Mouse (Mus musculus): Measurements from ENCODE around the gene Rpl10a. TPM values are rescaled to one million over a fixed set of nuclear protein-coding genes. Genes with fewer than 3 reads are reported as not detected.

Rpl10a gene
- polyA plus RNA-seq, 1 experiment = 808 TPM

DNA sequence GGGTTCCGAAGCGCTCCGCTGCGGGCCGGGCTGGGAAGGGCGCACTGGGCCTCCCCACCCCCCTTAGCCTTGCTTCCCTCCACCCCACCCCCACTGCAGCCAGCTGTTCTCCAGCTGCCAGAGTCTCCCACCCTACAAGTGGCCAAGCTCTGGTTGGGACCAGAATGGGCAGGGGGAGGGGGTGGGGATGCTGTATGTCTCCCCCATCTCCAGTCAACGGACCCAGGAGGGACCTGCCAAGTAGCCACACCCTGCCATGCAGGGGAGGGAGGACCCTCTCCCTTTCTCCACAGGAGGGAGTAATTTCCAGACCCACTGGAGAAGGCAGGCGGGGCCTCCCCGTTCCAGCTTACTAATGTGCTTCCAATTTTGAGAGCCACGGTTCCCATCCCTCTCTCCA, 17.6 kb downstream of the Rpl10a start:
- Histone ChIP-seq H3K4me1 (ENCODE audit: control insufficient read depth, insufficient read depth, low read length) (no peaks in the 10 kb centered on the region), H3K27me3 (ENCODE audit: control insufficient read depth, insufficient read depth, low read length) (peaks cover 4% of the 10 kb centered on the region; the same call in 1 of the 2 replicates), H3K27ac (ENCODE audit: insufficient read depth, low read length) (no peak overlapping the region), H3K4me3 (replicated peaks; ENCODE audit: insufficient read depth, low read depth, low read length) (no peak overlapping the region)
- DNase-seq = no peak
- WGBS = 21% methylated on average over 10 of the region's 10 CpGs
- TF ChIP-seq CTCF (IDR thresholded peaks at IDR 0.05; ENCODE audit: borderline replicate concordance, insufficient read depth, low read depth, low read length) (no peak), POLR2A (IDR thresholded peaks at IDR 0.05; ENCODE audit: borderline replicate concordance, insufficient read depth, low read length) (no peak)

- H3K4me1 ChIP-seq (ENCODE audit: control insufficient read depth, insufficient read depth, low read length) = no peaks in the 10 kb centered on the region
- H3K4me3 ChIP-seq (replicated peaks; ENCODE audit: insufficient read depth, low read depth, low read length) = no peak overlapping the region
- no peak for DNase-seq
- 77% methylated on average over 10 of the region's 10 CpGs for WGBS
- peaks cover 7% of the 10 kb centered on the region; the same call in 1 of the 2 replicates for H3K27me3 ChIP-seq (ENCODE audit: control insufficient read depth, insufficient read depth, low read length)
- H3K27ac ChIP-seq (ENCODE audit: insufficient read depth, low read length) = no peak overlapping the region
- TF ChIP-seq POLR2A (IDR thresholded peaks at IDR 0.05; ENCODE audit: borderline replicate concordance, insufficient read depth, low read length) = no peak
Observed at GRCm38 (mm10) chr17:28347327-28347726, 19.1 kb downstream of the Rpl10a start.

DNA sequence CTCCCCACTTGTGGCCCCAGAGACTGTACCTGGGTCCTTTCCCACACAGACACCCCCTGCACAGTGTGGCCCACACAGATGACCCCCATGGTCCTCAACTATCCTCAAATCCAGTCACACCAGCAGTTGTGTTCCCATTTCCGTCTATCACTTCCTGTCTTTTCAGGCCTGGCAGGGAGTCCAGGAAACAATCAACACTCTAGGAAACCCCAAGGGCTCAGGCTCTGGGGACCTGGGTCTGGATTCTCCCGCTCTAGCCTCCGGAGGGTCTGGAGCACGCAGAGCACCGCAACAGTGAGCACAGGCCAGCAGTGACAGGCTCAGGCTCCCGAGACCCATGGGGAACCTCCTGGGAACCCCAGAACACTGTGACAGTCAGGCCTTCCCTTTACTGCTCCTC, 19.9 kb downstream of the Rpl10a start:
- WGBS = 65% methylated on average over 6 of the region's 6 CpGs

DNA sequence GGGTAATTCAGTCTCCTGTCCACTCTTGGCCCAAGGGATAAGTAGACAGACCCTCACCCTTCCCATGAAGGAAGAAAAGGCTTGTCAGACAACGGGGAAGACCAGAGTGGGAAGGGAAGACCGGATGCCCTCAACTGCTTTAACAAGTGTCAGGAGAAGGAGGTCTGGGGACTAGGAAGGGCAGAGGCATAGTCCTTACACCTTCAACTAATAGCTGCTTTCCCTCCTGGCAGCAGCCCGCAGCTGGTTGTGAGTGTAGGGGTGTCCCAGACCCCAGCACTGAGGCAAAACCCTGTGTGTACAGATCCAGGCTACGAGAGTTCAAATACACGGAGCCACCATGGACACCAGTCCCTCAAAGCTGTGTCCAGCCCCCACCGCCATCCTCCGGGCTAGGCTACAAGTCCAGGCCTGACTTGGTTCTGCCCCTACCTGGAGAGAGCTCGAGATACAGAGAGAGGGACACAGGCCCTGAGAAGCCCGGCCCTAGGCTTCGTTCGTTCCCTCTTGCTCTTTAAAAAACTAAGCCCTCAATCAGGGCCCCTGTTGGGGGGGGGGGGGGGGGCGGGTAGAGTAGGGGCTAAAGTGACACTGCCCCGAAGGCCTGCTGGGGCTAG, 21.1 kb downstream of the Rpl10a start:
- 42% methylated on average over 13 of the region's 13 CpGs for WGBS
- no peak for TF ChIP-seq CTCF (IDR thresholded peaks at IDR 0.05; ENCODE audit: borderline replicate concordance, insufficient read depth, low read depth, low read length)
- no peak for TF ChIP-seq POLR2A (IDR thresholded peaks at IDR 0.05; ENCODE audit: borderline replicate concordance, insufficient read depth, low read length)
- DNase-seq = no peak
- Histone ChIP-seq H3K27me3 (ENCODE audit: control insufficient read depth, insufficient read depth, low read length) (peaks cover 7% of the 10 kb centered on the region; the same call in 1 of the 2 replicates), H3K4me1 (ENCODE audit: control insufficient read depth, insufficient read depth, low read length) (no peaks in the 10 kb centered on the region), H3K27ac (ENCODE audit: insufficient read depth, low read length) (no peak overlapping the region), H3K4me3 (replicated peaks; ENCODE audit: insufficient read depth, low read depth, low read length) (peak overlapping the region; percentile 5)

More for the DNA sequence above, 19.9 kb downstream of the Rpl10a start:
- TF ChIP-seq POLR2A (IDR thresholded peaks at IDR 0.05; ENCODE audit: borderline replicate concordance, insufficient read depth, low read length) = no peak
- no peak for TF ChIP-seq CTCF (IDR thresholded peaks at IDR 0.05; ENCODE audit: borderline replicate concordance, insufficient read depth, low read depth, low read length)
- Histone ChIP-seq H3K27me3 (ENCODE audit: control insufficient read depth, insufficient read depth, low read length) (peaks cover 7% of the 10 kb centered on the region; the same call in 1 of the 2 replicates), H3K27ac (ENCODE audit: insufficient read depth, low read length) (no peak overlapping the region), H3K4me1 (ENCODE audit: control insufficient read depth, insufficient read depth, low read length) (no peaks in the 10 kb centered on the region), H3K4me3 (replicated peaks; ENCODE audit: insufficient read depth, low read depth, low read length) (no peak overlapping the region)
- DNase-seq = no peak

DNA sequence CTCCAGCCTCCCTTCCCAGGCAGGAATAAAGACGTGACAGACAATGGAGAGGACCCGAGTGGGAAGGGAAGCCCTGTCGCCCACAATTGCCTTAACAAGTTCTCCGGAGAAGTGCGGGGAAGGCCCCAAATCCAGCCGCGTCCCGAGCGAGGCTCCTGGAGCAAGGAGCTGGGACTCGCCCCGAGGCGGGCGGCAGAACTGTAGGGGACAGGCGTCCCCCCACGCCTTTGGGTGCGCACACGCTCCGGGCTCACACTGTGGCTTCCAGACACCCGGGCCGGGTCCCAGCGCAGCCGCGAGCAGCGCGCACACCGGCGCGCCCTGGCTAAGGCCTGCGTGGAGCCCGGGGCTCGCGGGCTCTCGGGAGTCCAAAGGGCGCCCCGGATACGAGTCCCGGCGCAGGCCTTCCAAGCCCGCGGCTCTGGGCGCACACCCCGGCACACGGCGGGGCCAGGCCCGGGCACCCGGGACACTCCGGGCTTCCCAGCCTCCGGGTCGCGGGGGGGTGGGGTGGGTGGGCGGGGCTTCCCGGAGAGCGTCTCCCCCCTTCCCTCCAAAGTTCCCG, 21.7 kb downstream of the Rpl10a start:
- DNase-seq = no peak
- no peaks in the 10 kb centered on the region for H3K4me1 ChIP-seq (ENCODE audit: control insufficient read depth, insufficient read depth, low read length)
- peak overlapping the region; percentile 5 for H3K4me3 ChIP-seq (replicated peaks; ENCODE audit: insufficient read depth, low read depth, low read length)
- peaks cover 7% of the 10 kb centered on the region; the same call in 1 of the 2 replicates for H3K27me3 ChIP-seq (ENCODE audit: control insufficient read depth, insufficient read depth, low read length)
- no peak overlapping the region for H3K27ac ChIP-seq (ENCODE audit: insufficient read depth, low read length)
- TF ChIP-seq CTCF (IDR thresholded peaks at IDR 0.05; ENCODE audit: borderline replicate concordance, insufficient read depth, low read depth, low read length) (no peak), POLR2A (IDR thresholded peaks at IDR 0.05; ENCODE audit: borderline replicate concordance, insufficient read depth, low read length) (no peak)
- 2% methylated on average over 50 of the region's 54 CpGs for WGBS

DNA sequence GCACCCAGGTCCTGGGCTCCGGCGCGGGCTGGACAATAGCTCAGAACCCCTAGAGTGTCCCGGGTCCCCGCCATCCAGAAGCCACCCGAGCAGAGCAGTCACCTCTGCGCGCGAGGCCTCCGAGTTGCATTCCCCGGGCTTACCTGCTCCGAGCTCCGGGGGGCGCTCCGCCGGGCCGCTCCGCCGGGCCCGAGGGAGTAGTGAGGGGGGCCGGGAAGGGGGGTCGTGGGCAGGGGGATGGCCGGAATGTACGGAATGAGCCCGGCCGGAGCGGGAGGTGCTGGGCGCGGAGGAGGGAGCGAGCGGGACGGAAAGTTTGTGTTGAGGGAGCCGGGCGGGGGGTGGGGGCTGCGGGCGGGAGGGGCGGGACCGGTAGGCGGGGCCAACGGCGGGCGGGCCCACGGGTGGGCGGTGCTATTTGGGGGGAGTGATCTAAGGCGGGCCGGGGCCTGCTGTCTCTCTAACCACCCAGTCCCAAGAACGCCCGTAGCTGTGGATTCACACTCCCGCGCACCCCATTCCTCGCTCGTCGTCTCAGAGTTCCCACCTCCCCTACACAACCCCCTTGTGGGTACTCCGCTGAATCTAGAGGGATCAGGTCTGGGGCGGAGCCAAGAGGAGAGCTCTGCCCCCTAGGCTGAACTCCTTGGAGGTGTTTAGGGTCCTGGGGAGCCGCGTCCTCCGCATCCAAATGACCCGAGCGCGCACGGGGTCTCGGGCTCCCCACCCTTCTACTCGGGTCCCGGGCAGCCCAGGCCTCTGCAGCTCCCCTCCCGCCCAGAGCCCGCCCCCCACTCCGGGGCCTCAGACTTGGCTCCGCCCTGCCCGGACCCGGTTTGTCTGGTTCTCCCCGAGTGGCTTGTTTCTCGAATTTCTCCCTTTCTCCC, 22.4 kb downstream of the Rpl10a start, which contains the start of gene Tead3:
Gene Tead3, minus strand, starts transcription at position 352 of the 887 bp plus-strand sequence.
- H3K27ac ChIP-seq (ENCODE audit: insufficient read depth, low read length) = no peak within 1 kb of the TSS
- TF ChIP-seq CTCF (IDR thresholded peaks at IDR 0.05; ENCODE audit: borderline replicate concordance, insufficient read depth, low read depth, low read length) = no peak
- TF ChIP-seq POLR2A (IDR thresholded peaks at IDR 0.05; ENCODE audit: borderline replicate concordance, insufficient read depth, low read length) = no peak
- peaks cover 7% of the 10 kb centered on the region; the same call in 1 of the 2 replicates for H3K27me3 ChIP-seq (ENCODE audit: control insufficient read depth, insufficient read depth, low read length)
- WGBS = under 1% methylated on average over 60 of the region's 73 CpGs
- no peak for DNase-seq
- peak within 1 kb of the TSS; percentile 41 for H3K4me3 ChIP-seq (replicated peaks; ENCODE audit: insufficient read depth, low read depth, low read length)
- no peaks in the 10 kb centered on the region for H3K4me1 ChIP-seq (ENCODE audit: control insufficient read depth, insufficient read depth, low read length)

- WGBS = 3% methylated on average over 29 of the region's 29 CpGs
- H3K4me1 ChIP-seq (ENCODE audit: control insufficient read depth, insufficient read depth, low read length) = no peaks in the 10 kb centered on the region
- DNase-seq = no peak
- H3K4me3 ChIP-seq (replicated peaks; ENCODE audit: insufficient read depth, low read depth, low read length) = peak overlapping the region; percentile 41
- no peak overlapping the region for H3K27ac ChIP-seq (ENCODE audit: insufficient read depth, low read length)
- peaks cover 7% of the 10 kb centered on the region; the same call in 1 of the 2 replicates for H3K27me3 ChIP-seq (ENCODE audit: control insufficient read depth, insufficient read depth, low read length)
- TF ChIP-seq POLR2A (IDR thresholded peaks at IDR 0.05; ENCODE audit: borderline replicate concordance, insufficient read depth, low read length) (no peak), CTCF (IDR thresholded peaks at IDR 0.05; ENCODE audit: borderline replicate concordance, insufficient read depth, low read depth, low read length) (no peak)
Observed at GRCm38 (mm10) chr17:28351353-28351890, 23.2 kb downstream of the Rpl10a start.
